Mouse (Mus musculus): ENCODE measurements around the gene Tnni3.

DNA sequence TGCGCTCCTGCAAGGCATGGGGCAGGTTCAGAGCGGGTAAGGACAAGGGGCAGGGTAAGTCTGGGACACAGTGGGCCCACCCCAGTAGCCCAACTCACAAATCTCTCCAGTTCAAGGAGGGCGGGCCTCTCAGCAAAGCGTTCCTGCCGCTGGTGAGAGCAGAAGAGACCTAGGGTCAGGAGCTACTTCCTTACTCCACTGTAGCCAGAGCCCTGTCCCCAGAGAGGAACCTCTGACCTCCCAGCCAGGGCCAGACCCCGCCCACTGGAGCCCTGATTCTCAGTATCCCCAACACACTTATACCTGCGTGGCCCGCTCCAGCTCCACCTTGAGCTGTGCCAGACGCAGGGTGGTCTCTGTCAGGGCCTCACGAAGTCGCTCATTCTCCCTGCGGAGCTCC is 41.7 kb downstream of the Tnni3 start:
- TF ChIP-seq CTCF (IDR thresholded peaks at IDR 0.05; ENCODE audit: control insufficient read depth, insufficient read depth, insufficient replicate concordance, low read depth, low read length), result no peak
- TF ChIP-seq POLR2A (IDR thresholded peaks at IDR 0.05; ENCODE audit: control insufficient read depth, low read depth, low read length), result no peak
